Mouse (Mus musculus) left cerebral cortex, postnatal 25 days (tissue): Measurements from ENCODE around the gene Retreg1. TPM values are rescaled to one million over a fixed set of nuclear protein-coding genes. Genes with fewer than 3 reads are reported as not detected.

Experiments used
- DNase-seq, 2 experiments: peaks; one replicate each; pipeline ENCODE4 v3.0.0; 2022; ENCODE audit warnings: low spot score in 2 of 2, mixed read lengths in 1 of 2
- intact Hi-C: fragments of 180-260 bp; cut with DNase I; formaldehyde crosslinking; loops from one replicate; pipeline ENCODE4 v1.15.1; 2025
- total RNA-seq, 2 experiments: library from RNA; stranded (reverse); gene quantifications; 2 replicates each; pipeline ENCODE4 v1.2.3; 2021

Retreg1 gene
- 10 to 100 TPM; 34.1 to 34.3 TPM for total RNA-seq

GRCm38 (mm10) chr15:25843086-25843991 lies at the start of gene Retreg1:
Gene Retreg1 (plus strand): TSS chr15:25843180.
- intact Hi-C loops = loop anchor here (1.0 kb wide), 1 partner anchor 17 kb away; no protein-coding TSS in a partner anchor
- peak; percentile 66 to 78 for DNase-seq

- DNase-seq = peak in 1 of 2 experiments; percentile 66
- intact Hi-C loops = loop anchor here (10.0 kb wide), 1 partner anchor 1209 kb away; no protein-coding TSS in a partner anchor
Observed at GRCm38 (mm10) chr15:25794123-25794522, 48.9 kb upstream of the Retreg1 start.

GRCm38 (mm10) chr15:25795496-25795895 lies 47.5 kb upstream of the Retreg1 start:
- intact Hi-C loops = loop anchor here (10.0 kb wide), 1 partner anchor 1211 kb away; no protein-coding TSS in a partner anchor
- no peak for DNase-seq

GRCm38 (mm10) chr15:25796353-25796752 lies 46.6 kb upstream of the Retreg1 start:
- no peak for DNase-seq
- intact Hi-C loops = loop anchor here (10.0 kb wide), 1 partner anchor 1212 kb away; no protein-coding TSS in a partner anchor

- DNase-seq = no peak
- intact Hi-C loops = loop anchor here (10.0 kb wide), 1 partner anchor 1212 kb away; no protein-coding TSS in a partner anchor
Observed at GRCm38 (mm10) chr15:25797179-25797578, 45.8 kb upstream of the Retreg1 start.

- DNase-seq = no peak
- intact Hi-C loops = loop anchor here (10.0 kb wide), 1 partner anchor 1213 kb away; no protein-coding TSS in a partner anchor
Observed at GRCm38 (mm10) chr15:25797888-25798287, 45.1 kb upstream of the Retreg1 start.

GRCm38 (mm10) chr15:25801726-25802125 lies 41.3 kb upstream of the Retreg1 start:
- no peak for DNase-seq
- intact Hi-C loops = no loop called here

GRCm38 (mm10) chr15:25802194-25802593 lies 40.8 kb upstream of the Retreg1 start:
- intact Hi-C loops = no loop called here
- DNase-seq = peak in 1 of 2 experiments; percentile 43

GRCm38 (mm10) chr15:25803111-25803510 lies 39.9 kb upstream of the Retreg1 start:
- intact Hi-C loops = no loop called here
- DNase-seq = no peak

- peak; percentile 76 to 80 for DNase-seq
- intact Hi-C loops = loop anchor here (1.0 to 2.0 kb wide), 2 partner anchors 95 to 151 kb away; no protein-coding TSS in a partner anchor
Observed at GRCm38 (mm10) chr15:25805336-25806110, 37.5 kb upstream of the Retreg1 start.

GRCm38 (mm10) chr15:25806363-25806762 lies 36.6 kb upstream of the Retreg1 start:
- no peak for DNase-seq
- intact Hi-C loops = loop anchor here (2.0 kb wide), 1 partner anchor 150 kb away; no protein-coding TSS in a partner anchor

- intact Hi-C loops = loop anchor here (2.0 kb wide), 1 partner anchor 150 kb away; no protein-coding TSS in a partner anchor
Observed at GRCm38 (mm10) chr15:25806878-25807277, 36.1 kb upstream of the Retreg1 start.

GRCm38 (mm10) chr15:25808677-25809460 lies 34.1 kb upstream of the Retreg1 start:
- DNase-seq = no peak
- intact Hi-C loops = no loop called here

More at GRCm38 (mm10) chr15:25806878-25807277, 36.1 kb upstream of the Retreg1 start:
- no peak for DNase-seq

GRCm38 (mm10) chr15:25809669-25810068 lies 33.3 kb upstream of the Retreg1 start:
- no peak for DNase-seq
- intact Hi-C loops = no loop called here

GRCm38 (mm10) chr15:25811834-25812250 lies 31.1 kb upstream of the Retreg1 start:
- DNase-seq = peak in 1 of 2 experiments; percentile 31
- intact Hi-C loops = no loop called here

GRCm38 (mm10) chr15:25812479-25812878 lies 30.5 kb upstream of the Retreg1 start:
- no peak for DNase-seq
- intact Hi-C loops = no loop called here

GRCm38 (mm10) chr15:25814535-25814934 lies 28.4 kb upstream of the Retreg1 start:
- DNase-seq = no peak
- intact Hi-C loops = no loop called here

GRCm38 (mm10) chr15:25817191-25817590 lies 25.8 kb upstream of the Retreg1 start:
- intact Hi-C loops = no loop called here
- no peak for DNase-seq

GRCm38 (mm10) chr15:25821981-25822380 lies 21.0 kb upstream of the Retreg1 start:
- intact Hi-C loops = no loop called here
- no peak for DNase-seq
